In genomic region chr11:4692162-4692561, GRCm38 (mm10) we compare ENCODE assay signal across 19 mouse cellular contexts. TPM values are rescaled to one million over a fixed set of nuclear protein-coding genes. Genes with fewer than 3 reads are reported as not detected.
DNase-seq lines count a peak whose midpoint lies in the region; ATAC-seq and TF ChIP-seq lines count a peak whose summit lies in the region.
"Had no signal": no experiment of that assay in that cellular context is flagged by ENCODE, and none has a peak within 500 bp of the region (broad histone marks: within the 10 kb centered on the region; RNA-seq: fewer than 3 reads in every experiment).

No protein-coding gene starts in this region.

- H3K36me3 ChIP-seq in hindbrain, postnatal 0 days (ENCODE audit: insufficient read depth, low read length), result no peaks in the 10 kb centered on the region
- no peaks in the 10 kb centered on the region for H3K36me3 ChIP-seq in hindbrain, embryonic 11.5 days (ENCODE audit: control insufficient read depth, insufficient read depth, low read length)
- no peaks in the 10 kb centered on the region for H3K36me3 ChIP-seq in midbrain, postnatal 0 days (ENCODE audit: insufficient read depth, low read length)
- H3K36me3 ChIP-seq in midbrain, embryonic 15.5 days (replicated peaks), result no peaks in the 10 kb centered on the region
- H3K36me3 ChIP-seq: embryonic facial prominence, embryonic 13.5 days; forebrain, embryonic 12.5 days; heart, embryonic 10.5 days had no signal

- no peaks in the 10 kb centered on the region for H3K27me3 ChIP-seq in hindbrain, postnatal 0 days (ENCODE audit: insufficient read depth, low read length)
- no peaks in the 10 kb centered on the region for H3K27me3 ChIP-seq in hindbrain, embryonic 11.5 days (ENCODE audit: control insufficient read depth, insufficient read depth, low read length)
- no peaks in the 10 kb centered on the region for H3K27me3 ChIP-seq in midbrain, postnatal 0 days (ENCODE audit: insufficient read depth, low read length)
- H3K27me3 ChIP-seq in midbrain, embryonic 15.5 days (replicated peaks), result no peaks in the 10 kb centered on the region
- H3K27me3 ChIP-seq: embryonic facial prominence, embryonic 13.5 days; forebrain, embryonic 12.5 days had no signal

- no peak overlapping the region for H3K4me3 ChIP-seq in hindbrain, postnatal 0 days (ENCODE audit: low read length)
- H3K4me3 ChIP-seq in hindbrain, embryonic 11.5 days (ENCODE audit: low read depth, low read length), result no peak overlapping the region
- H3K4me3 ChIP-seq in midbrain, postnatal 0 days (ENCODE audit: low read depth, low read length), result no peak overlapping the region
- H3K4me3 ChIP-seq in midbrain, embryonic 15.5 days, result no peak overlapping the region
- H3K4me3 ChIP-seq: embryonic facial prominence, embryonic 13.5 days; forebrain, embryonic 12.5 days; heart, embryonic 10.5 days had no signal

- WGBS in hindbrain, postnatal 0 days, result 63% methylated on average over 11 of the region's 11 CpGs
- WGBS in hindbrain, embryonic 11.5 days, result 92% methylated on average over 11 of the region's 11 CpGs
- 72% methylated on average over 11 of the region's 11 CpGs for WGBS in midbrain, postnatal 0 days
- whole genome bisulfite sequencing in midbrain, embryonic 15.5 days, result 71% methylated on average over 11 of the region's 11 CpGs

- no peaks in the 10 kb centered on the region for H3K9me3 ChIP-seq in hindbrain, postnatal 0 days (ENCODE audit: low read length)
- no peaks in the 10 kb centered on the region for H3K9me3 ChIP-seq in hindbrain, embryonic 11.5 days (ENCODE audit: control insufficient read depth, low read length)
- no peaks in the 10 kb centered on the region for H3K9me3 ChIP-seq in midbrain, postnatal 0 days (ENCODE audit: low read length)
- no peaks in the 10 kb centered on the region for H3K9me3 ChIP-seq in midbrain, embryonic 15.5 days
- H3K9me3 ChIP-seq: embryonic facial prominence, embryonic 13.5 days; forebrain, embryonic 12.5 days; heart, embryonic 10.5 days had no signal

- peak; percentile 49 for DNase-seq in adrenal gland, adult 2 months
- DNase-seq in adrenal gland, postnatal 25 days, result no peak
- peak; percentile 32 for DNase-seq in hindbrain, postnatal 0 days (ENCODE audit: low spot score)
- no peak for DNase-seq in hindbrain, embryonic 11.5 days (ENCODE audit: low spot score)
- peak; percentile 15 for DNase-seq in midbrain, postnatal 0 days (ENCODE audit: low spot score)
- DNase-seq in heart, postnatal 36 days, result no peak
- DNase-seq: cerebellum, adult 11 months; cerebellum, adult 8-10 months; cerebellum, postnatal 25 days; gastrocnemius, postnatal 10 days; heart, adult 18-20 months; heart, postnatal 10 days had no signal

- ATAC-seq in hindbrain, postnatal 0 days, result no peak
- ATAC-seq in hindbrain, embryonic 11.5 days (ENCODE audit: low FRiP score), result no peak
- no peak for ATAC-seq in midbrain, postnatal 0 days (ENCODE audit: low FRiP score)
- ATAC-seq in midbrain, embryonic 15.5 days (replicated peaks), result no peak
- ATAC-seq: forebrain, embryonic 16.5 days had no signal

- intact Hi-C loops in heart, postnatal 36 days (cut with DNase I), result no loop called here

- no peaks in the 10 kb centered on the region; the same call in 1 of the 2 replicates for H3K4me1 ChIP-seq in hindbrain, postnatal 0 days (ENCODE audit: insufficient read depth, low read length)
- no peaks in the 10 kb centered on the region for H3K4me1 ChIP-seq in hindbrain, embryonic 11.5 days (replicated peaks; ENCODE audit: control insufficient read depth, insufficient read depth, low read length)
- H3K4me1 ChIP-seq in midbrain, postnatal 0 days (ENCODE audit: insufficient read depth, low read length), result no peaks in the 10 kb centered on the region
- no peaks in the 10 kb centered on the region for H3K4me1 ChIP-seq in midbrain, embryonic 15.5 days
- H3K4me1 ChIP-seq: embryonic facial prominence, embryonic 13.5 days; forebrain, embryonic 12.5 days; heart, embryonic 10.5 days had no signal

- H3K4me2 ChIP-seq in hindbrain, postnatal 0 days (ENCODE audit: low read depth, low read length), result no peak overlapping the region
- H3K4me2 ChIP-seq in hindbrain, embryonic 11.5 days (replicated peaks; ENCODE audit: low read depth, low read length), result no peak overlapping the region
- H3K4me2 ChIP-seq in midbrain, postnatal 0 days (ENCODE audit: low read depth, low read length, poor library complexity, severe bottlenecking), result no peak overlapping the region
- H3K4me2 ChIP-seq in midbrain, embryonic 15.5 days, result no peak overlapping the region
- H3K4me2 ChIP-seq: embryonic facial prominence, embryonic 13.5 days; forebrain, embryonic 12.5 days; hindbrain, embryonic 14.5 days had no signal

- no peak overlapping the region for H3K9ac ChIP-seq in hindbrain, postnatal 0 days (replicated peaks; ENCODE audit: low read length)
- no peak overlapping the region for H3K9ac ChIP-seq in hindbrain, embryonic 11.5 days (ENCODE audit: low read depth, low read length)
- H3K9ac ChIP-seq in midbrain, postnatal 0 days (replicated peaks; ENCODE audit: low read length, poor library complexity, severe bottlenecking), result no peak overlapping the region
- H3K9ac ChIP-seq in midbrain, embryonic 15.5 days, result no peak overlapping the region
- H3K9ac ChIP-seq: embryonic facial prominence, embryonic 13.5 days; forebrain, embryonic 12.5 days; hindbrain, embryonic 14.5 days had no signal

- no peak overlapping the region for H3K27ac ChIP-seq in hindbrain, postnatal 0 days
- H3K27ac ChIP-seq in hindbrain, embryonic 11.5 days (ENCODE audit: low read depth, low read length), result no peak overlapping the region
- no peak overlapping the region for H3K27ac ChIP-seq in midbrain, postnatal 0 days (ENCODE audit: low read depth, low read length)
- no peak overlapping the region for H3K27ac ChIP-seq in midbrain, embryonic 15.5 days
- H3K27ac ChIP-seq: embryonic facial prominence, embryonic 13.5 days; forebrain, embryonic 12.5 days; heart, embryonic 10.5 days; hindbrain, embryonic 14.5 days had no signal

- no peak for TF ChIP-seq CTCF in hindbrain, postnatal 0 days (IDR thresholded peaks at IDR 0.05; ENCODE audit: low read depth)
- no peak for TF ChIP-seq CTCF in midbrain, postnatal 0 days (IDR thresholded peaks at IDR 0.05)

RNA-seq across cellular contexts. Expression of gene Uqcr10, which starts 12.0 kb away (rescaled TPM):
- 1,000 to 10,000 TPM in 1 of 2 experiments, 100 to 1,000 TPM in 1; 942 to 1,033 TPM for total RNA-seq in adrenal gland, adult 2 months (2021)
- polyA plus RNA-seq in adrenal gland, adult 2 months (2012; rRNA removed), result 916 and 1,226 TPM in 2 replicates
- total RNA-seq in adrenal gland, postnatal 25 days (2021), result 790 and 849 TPM in 2 replicates
- 183 and 231 TPM in 2 replicates for total RNA-seq in hindbrain, postnatal 0 days (2014; rRNA removed)
- 1,048 and 1,063 TPM in 2 replicates for polyA plus RNA-seq in hindbrain, postnatal 0 days (2015; fragmentation: Nextera tagmentation; extraction: Ambion mirVana)
- 533 and 550 TPM in 2 replicates for polyA plus RNA-seq in hindbrain, embryonic 11.5 days (2014; fragmentation: Nextera tagmentation; extraction: Ambion mirVana)
- 294 and 403 TPM in 2 replicates for total RNA-seq in midbrain, postnatal 0 days (2014; rRNA removed)
- polyA plus RNA-seq in midbrain, postnatal 0 days (2015; fragmentation: Nextera tagmentation; extraction: Ambion mirVana), result 788 and 843 TPM in 2 replicates
- polyA plus RNA-seq in midbrain, embryonic 15.5 days (2015; fragmentation: Nextera tagmentation; extraction: Ambion mirVana), result 556 and 560 TPM in 2 replicates
- total RNA-seq in heart, postnatal 36 days (2021), result 1,000 to 10,000 TPM; 1,571 to 1,600 TPM

RNA-seq across cellular contexts. Expression of gene Zmat5, which starts 12.3 kb away (rescaled TPM):
- 10 to 100 TPM; 45.6 to 60.6 TPM for total RNA-seq in adrenal gland, adult 2 months (2021)
- polyA plus RNA-seq in adrenal gland, adult 2 months (2012; rRNA removed), result 52.9 and 67.8 TPM in 2 replicates
- total RNA-seq in adrenal gland, postnatal 25 days (2021), result 53.1 and 55.3 TPM in 2 replicates
- total RNA-seq in hindbrain, postnatal 0 days (2014; rRNA removed), result 22.7 and 24.5 TPM in 2 replicates
- polyA plus RNA-seq in hindbrain, postnatal 0 days (2015; fragmentation: Nextera tagmentation; extraction: Ambion mirVana), result 56.5 and 58.5 TPM in 2 replicates
- polyA plus RNA-seq in hindbrain, embryonic 11.5 days (2014; fragmentation: Nextera tagmentation; extraction: Ambion mirVana), result 80.8 and 82.6 TPM in 2 replicates
- 25.9 and 28.2 TPM in 2 replicates for total RNA-seq in midbrain, postnatal 0 days (2014; rRNA removed)
- 43.5 and 51.7 TPM in 2 replicates for polyA plus RNA-seq in midbrain, postnatal 0 days (2015; fragmentation: Nextera tagmentation; extraction: Ambion mirVana)
- polyA plus RNA-seq in midbrain, embryonic 15.5 days (2015; fragmentation: Nextera tagmentation; extraction: Ambion mirVana), result 57.0 and 59.1 TPM in 2 replicates
- 10 to 100 TPM; 24.5 to 24.9 TPM for total RNA-seq in heart, postnatal 36 days (2021)

RNA-seq across cellular contexts. Expression of gene Cabp7, which starts 54.4 kb away (rescaled TPM):
- total RNA-seq in adrenal gland, adult 2 months (2021), result under 1 TPM in 1 of 2 experiments, not detected in 1; 0.24 TPM
- polyA plus RNA-seq in adrenal gland, adult 2 months (2012; rRNA removed), result 0.08 and 0.28 TPM in 2 replicates
- not detected in 2 replicates for total RNA-seq in adrenal gland, postnatal 25 days (2021)
- total RNA-seq in hindbrain, postnatal 0 days (2014; rRNA removed), result 20.4 and 23.6 TPM in 2 replicates
- 2.9 and 3.3 TPM in 2 replicates for polyA plus RNA-seq in hindbrain, postnatal 0 days (2015; fragmentation: Nextera tagmentation; extraction: Ambion mirVana)
- polyA plus RNA-seq in hindbrain, embryonic 11.5 days (2014; fragmentation: Nextera tagmentation; extraction: Ambion mirVana), result 0.90 and 1.0 TPM in 2 replicates
- 13.1 and 15.7 TPM in 2 replicates for total RNA-seq in midbrain, postnatal 0 days (2014; rRNA removed)
- polyA plus RNA-seq in midbrain, postnatal 0 days (2015; fragmentation: Nextera tagmentation; extraction: Ambion mirVana), result 1.8 and 2.1 TPM in 2 replicates
- polyA plus RNA-seq in midbrain, embryonic 15.5 days (2015; fragmentation: Nextera tagmentation; extraction: Ambion mirVana), result 1.8 and 2.2 TPM in 2 replicates
- not detected for total RNA-seq in heart, postnatal 36 days (2021)
- total RNA-seq: heart, adult 18-20 months; heart, postnatal 10 days; hematopoietic stem cell, adult 5-6 weeks had no signal

RNA-seq across cellular contexts. Expression of gene Ascc2, which starts 54.6 kb away (rescaled TPM):
- 10 to 100 TPM; 46.3 to 51.5 TPM for total RNA-seq in adrenal gland, adult 2 months (2021)
- 10.7 and 12.8 TPM in 2 replicates for polyA plus RNA-seq in adrenal gland, adult 2 months (2012; rRNA removed)
- 47.8 and 48.2 TPM in 2 replicates for total RNA-seq in adrenal gland, postnatal 25 days (2021)
- total RNA-seq in hindbrain, postnatal 0 days (2014; rRNA removed), result 15.0 and 15.5 TPM in 2 replicates
- polyA plus RNA-seq in hindbrain, postnatal 0 days (2015; fragmentation: Nextera tagmentation; extraction: Ambion mirVana), result 13.6 and 13.8 TPM in 2 replicates
- 31.5 and 33.2 TPM in 2 replicates for polyA plus RNA-seq in hindbrain, embryonic 11.5 days (2014; fragmentation: Nextera tagmentation; extraction: Ambion mirVana)
- 15.5 and 15.8 TPM in 2 replicates for total RNA-seq in midbrain, postnatal 0 days (2014; rRNA removed)
- 14.8 and 15.6 TPM in 2 replicates for polyA plus RNA-seq in midbrain, postnatal 0 days (2015; fragmentation: Nextera tagmentation; extraction: Ambion mirVana)
- 23.1 and 24.4 TPM in 2 replicates for polyA plus RNA-seq in midbrain, embryonic 15.5 days (2015; fragmentation: Nextera tagmentation; extraction: Ambion mirVana)
- 10 to 100 TPM; 14.9 to 15.3 TPM for total RNA-seq in heart, postnatal 36 days (2021)

Comparison
In these comparisons a context has a peak if more than half of its experiments do, and no peak if none do; other contexts are left out.
1. DNase-seq: peak in adrenal gland, adult 2 months (single experiment), hindbrain, postnatal 0 days (single experiment) and midbrain, postnatal 0 days (single experiment); none in adrenal gland, postnatal 25 days (single experiment), hindbrain, embryonic 11.5 days (single experiment) and heart, postnatal 36 days (0 of 2).
2. RNA of gene Cabp7, which starts 54.4 kb away (total RNA-seq): 20.4 to 23.6 TPM in hindbrain, postnatal 0 days and 13.1 to 15.7 TPM in midbrain, postnatal 0 days; 0.24 TPM in adrenal gland, adult 2 months, not detected in adrenal gland, postnatal 25 days and not detected in heart, postnatal 36 days; every median in the first group is over 10 times any median in the second.